Mouse (Mus musculus) right cerebral cortex, adult 2 months (tissue): Measurements from ENCODE around the gene Fndc3b.

Source experiments
- DNase-seq, 2 experiments: peaks; one replicate each; pipeline ENCODE4 v3.0.0; 2021 to 2022; ENCODE audit warnings: low spot score in 2 of 2

Fndc3b gene

GRCm38 (mm10) chr3:27466297-27466901 lies 244.7 kb downstream of the Fndc3b start:
- DNase-seq: peak; percentile 77 to 79

GRCm38 (mm10) chr3:27463373-27463772 lies 247.7 kb downstream of the Fndc3b start:
- no peak for DNase-seq

DNA sequence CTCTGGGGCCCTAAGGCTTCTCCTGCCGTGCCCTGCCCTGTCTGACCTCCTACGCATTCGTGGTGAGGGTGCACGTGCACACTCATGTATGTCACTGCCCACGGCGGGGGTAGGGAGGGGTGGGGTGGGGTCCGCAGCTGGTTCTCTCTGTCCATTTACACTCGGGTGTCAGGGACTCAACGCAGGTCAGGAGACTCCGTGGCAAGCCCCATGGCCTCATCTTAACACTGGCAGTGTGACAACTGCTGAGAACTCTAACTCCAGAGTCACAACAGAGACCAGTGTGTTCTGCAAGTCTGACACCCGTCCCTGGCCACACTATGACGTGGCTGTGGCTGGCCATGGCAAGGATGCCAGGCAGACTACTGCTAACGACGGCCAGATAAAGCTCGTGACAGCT lies 248.2 kb downstream of the Fndc3b start:
- no peak for DNase-seq

DNA sequence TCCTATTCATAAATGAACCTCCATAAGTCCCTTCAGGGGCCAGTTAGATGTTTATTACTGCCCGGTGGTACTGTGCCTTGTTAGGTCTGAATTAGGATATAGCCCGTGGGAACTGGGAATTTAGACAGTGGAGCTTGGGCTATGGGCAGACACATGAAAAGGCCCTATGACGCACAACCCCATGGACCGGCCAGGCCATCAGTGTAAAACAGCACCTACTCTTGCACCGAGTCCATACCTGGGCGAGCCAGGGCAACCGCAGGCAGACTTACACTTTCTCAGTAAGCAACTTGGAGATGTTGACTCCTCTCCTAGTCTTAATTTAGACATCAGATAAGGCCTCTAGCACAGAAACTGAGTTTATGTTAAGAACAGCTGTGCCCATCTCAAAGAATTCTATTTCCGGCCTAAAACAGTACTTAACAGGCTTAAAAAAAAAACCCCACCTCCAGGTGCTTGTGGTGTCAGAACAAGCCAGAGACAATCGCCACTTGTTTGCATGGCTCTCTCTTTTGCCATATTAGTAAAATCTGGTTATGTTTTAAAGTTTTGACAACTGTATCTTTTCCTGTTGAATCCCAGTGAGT lies 248.7 kb downstream of the Fndc3b start:
- DNase-seq: no peak

- DNase-seq: no peak
Measured at GRCm38 (mm10) chr3:27461861-27462260, 249.2 kb downstream of the Fndc3b start.

DNA sequence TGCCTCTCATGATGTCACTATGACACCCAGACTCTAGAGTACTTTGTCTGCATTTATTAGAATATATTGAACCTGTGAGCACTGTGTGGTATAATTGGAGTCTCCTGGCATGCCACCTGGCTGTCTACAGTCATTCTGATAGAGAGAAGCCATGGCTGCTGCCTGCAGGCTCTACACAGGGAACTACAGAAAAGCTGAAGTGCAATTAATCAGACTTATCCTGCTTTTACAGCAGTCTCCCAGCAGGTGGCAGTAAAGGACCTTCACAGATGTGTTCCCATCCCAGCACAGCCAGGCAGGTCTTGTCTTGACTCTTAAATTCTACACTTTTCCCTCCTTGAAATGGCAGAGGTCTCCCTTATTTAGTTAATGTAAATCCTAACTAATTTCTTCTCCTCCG lies 250.1 kb downstream of the Fndc3b start:
- peak; percentile 86 to 89 for DNase-seq

DNA sequence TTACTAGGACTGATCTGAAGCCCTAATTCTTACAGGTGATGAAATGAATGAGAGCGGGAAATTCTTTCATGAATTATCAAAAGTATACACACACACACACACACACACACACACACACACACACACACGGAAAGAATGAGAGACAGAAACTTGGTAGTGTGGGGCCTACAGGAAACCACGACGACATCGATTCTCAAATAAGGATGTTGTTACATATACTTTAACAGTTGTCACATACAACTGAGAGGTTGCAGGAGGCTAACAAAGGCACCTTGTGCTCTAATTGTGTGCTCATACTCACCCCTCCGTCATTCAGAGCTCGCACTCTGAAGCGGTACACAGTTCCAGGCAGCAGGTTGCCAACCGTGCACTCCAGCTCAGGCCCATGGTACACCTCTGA lies 252.7 kb downstream of the Fndc3b start:
- no peak for DNase-seq

DNA sequence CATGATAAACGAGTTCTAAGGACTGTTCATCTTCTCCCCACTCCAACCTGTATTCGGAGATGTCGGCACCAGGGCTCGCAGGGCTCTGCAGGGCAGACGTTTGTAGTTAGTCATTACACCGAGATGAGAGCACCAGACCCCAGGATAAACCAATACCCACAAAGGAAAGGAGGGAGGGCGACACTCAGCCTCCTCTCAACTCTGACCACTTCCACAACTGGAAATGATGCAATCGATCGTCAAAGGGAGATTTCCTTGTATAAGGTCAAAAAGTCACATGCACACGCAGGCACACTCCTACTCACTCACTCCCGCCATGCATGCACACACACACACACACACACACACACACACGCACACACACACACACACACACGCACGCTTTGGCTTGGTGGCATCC lies 254.6 kb downstream of the Fndc3b start:
- DNase-seq: no peak

GRCm38 (mm10) chr3:27454402-27455195 lies 256.5 kb downstream of the Fndc3b start:
- no peak for DNase-seq

GRCm38 (mm10) chr3:27453453-27454098 lies 257.5 kb downstream of the Fndc3b start:
- peak in 1 of 2 experiments; percentile 35 for DNase-seq

- no peak for DNase-seq
Measured at GRCm38 (mm10) chr3:27449447-27449846, 261.7 kb downstream of the Fndc3b start.

GRCm38 (mm10) chr3:27448367-27448766 lies 262.7 kb downstream of the Fndc3b start:
- DNase-seq: no peak

DNA sequence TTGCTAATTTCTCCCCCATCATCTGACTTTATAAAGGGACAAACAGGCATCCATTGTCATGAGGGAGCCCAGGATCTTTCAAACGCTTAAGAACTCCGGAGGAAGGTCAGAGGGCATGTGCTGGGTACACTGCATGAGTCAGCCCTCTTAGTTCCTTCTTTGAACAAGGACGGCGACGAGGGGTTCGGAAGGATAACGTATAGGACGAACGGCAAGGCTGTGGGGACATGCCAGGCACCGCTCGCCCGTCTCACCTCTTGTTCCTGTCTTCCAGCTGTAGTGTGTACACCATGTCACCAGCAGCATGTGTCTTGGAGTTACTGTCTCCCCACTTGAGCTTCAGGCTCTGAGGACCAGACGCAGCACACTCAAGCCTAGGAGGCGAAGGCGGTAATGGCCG lies 271.4 kb downstream of the Fndc3b start:
- no peak for DNase-seq

DNA sequence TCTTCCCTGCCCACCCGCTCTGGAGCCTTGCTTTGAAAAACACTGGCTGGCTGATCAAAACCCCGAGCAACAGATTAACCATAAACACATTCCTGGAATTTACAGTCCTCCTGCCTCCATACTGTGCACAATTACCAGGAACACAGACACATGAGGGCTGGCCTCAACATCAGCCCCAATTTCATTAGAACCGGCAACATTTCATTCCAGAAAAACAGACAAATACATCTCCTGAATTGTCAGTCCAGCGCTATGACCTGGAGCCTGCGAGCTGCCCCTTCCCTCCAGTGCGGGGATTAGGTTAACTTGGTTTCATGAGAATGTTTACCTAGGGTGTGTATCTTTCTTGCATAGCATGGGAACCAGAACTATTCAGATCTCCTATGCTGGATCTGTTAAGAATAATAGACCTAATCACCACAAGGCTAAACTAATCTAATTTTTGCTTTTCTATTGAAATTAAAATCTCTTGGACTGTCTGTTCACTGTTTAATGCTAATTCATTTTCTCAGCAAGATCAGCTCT lies 275.9 kb downstream of the Fndc3b start:
- DNase-seq: no peak

GRCm38 (mm10) chr3:27432981-27433380 lies 278.1 kb downstream of the Fndc3b start:
- no peak for DNase-seq

- DNase-seq: no peak
Measured at GRCm38 (mm10) chr3:27430621-27431263, 280.4 kb downstream of the Fndc3b start.

DNA sequence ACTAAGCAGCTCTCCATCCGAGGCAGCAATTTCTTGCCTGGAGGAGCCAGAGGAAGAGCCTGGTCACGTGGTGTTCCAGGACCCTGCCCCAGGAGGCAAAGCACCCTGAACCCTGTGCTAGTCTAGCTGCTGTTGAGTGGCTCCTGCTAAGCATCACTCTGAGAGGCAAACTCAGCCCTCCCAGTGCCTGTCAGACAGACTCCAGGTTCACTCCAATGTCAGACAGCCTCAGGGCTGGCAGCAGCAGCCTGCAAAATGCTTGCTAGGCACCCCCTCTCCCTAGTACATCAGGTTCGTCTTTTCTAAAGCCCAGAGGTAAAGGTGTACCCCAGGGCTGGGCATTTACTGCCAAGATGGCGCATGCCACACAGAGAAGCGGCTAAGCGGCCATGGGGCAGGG lies 283.7 kb downstream of the Fndc3b start:
- no peak for DNase-seq

GRCm38 (mm10) chr3:27424049-27424667 lies 286.9 kb downstream of the Fndc3b start:
- no peak for DNase-seq

- no peak for DNase-seq
Measured at GRCm38 (mm10) chr3:27422521-27422920, 288.6 kb downstream of the Fndc3b start.

- no peak for DNase-seq
Measured at GRCm38 (mm10) chr3:27421980-27422379, 289.1 kb downstream of the Fndc3b start.

GRCm38 (mm10) chr3:27418602-27419001 lies 292.5 kb downstream of the Fndc3b start:
- DNase-seq: no peak
